Mouse (Mus musculus): Measurements from ENCODE around the gene Accs. TPM values are rescaled to one million over a fixed set of nuclear protein-coding genes. Genes with fewer than 3 reads are reported as not detected.

Gene Accs
- polyA plus RNA-seq, 1 experiment: not detected

DNA sequence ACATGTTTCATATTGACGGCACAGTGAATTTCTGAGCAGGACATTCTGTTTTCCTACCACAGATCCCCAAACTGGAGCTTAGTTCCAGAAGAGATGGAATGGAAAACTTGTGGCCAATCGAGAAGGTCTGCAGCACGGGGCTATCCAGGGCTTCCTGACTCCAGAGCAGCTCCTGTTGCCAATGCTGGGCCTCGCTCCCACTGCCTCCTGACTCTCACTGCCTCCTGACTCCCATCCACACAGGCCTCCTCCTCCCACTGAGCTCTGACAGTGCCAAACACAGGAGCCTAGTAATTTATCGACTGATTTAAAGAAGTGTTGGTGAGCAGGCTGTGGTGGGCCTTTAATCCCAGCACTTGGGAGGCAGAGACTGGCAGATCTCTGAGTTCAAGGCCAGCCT lies 41.7 kb downstream of the Accs start:
- WGBS: 69% methylated on average over 5 of the region's 5 CpGs
- no peak overlapping the region for H3K27ac ChIP-seq (ENCODE audit: insufficient read depth, low read depth, low read length)
- no peak overlapping the region for H3K4me3 ChIP-seq (ENCODE audit: insufficient read depth, low read depth, low read length)
- peaks cover 24% of the 10 kb centered on the region for H3K4me1 ChIP-seq (ENCODE audit: control insufficient read depth, insufficient read depth, low read length)
- TF ChIP-seq CTCF (IDR thresholded peaks at IDR 0.05; ENCODE audit: insufficient read depth, low read depth, low read length) (no peak), POLR2A (IDR thresholded peaks at IDR 0.05; ENCODE audit: insufficient read depth, low read depth, low read length) (no peak)

DNA sequence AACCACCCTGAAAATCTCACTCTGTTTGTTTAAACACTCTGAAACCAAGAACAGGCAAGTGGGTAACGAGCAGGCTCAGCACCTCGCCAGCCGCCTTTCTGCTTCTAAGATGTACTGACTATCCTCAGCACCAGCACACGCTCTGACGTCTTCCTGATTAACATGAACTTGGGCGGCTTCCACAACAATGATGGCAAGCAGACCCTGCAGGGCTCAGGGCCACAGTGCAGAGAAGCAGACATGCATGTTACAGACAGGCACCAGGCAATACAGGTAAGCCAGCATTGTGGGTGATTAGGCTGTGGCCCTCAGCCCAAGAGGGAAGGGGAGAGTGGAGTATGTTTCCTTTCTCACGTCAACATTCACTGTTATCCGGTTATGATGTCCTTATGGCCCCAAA lies 42.3 kb downstream of the Accs start:
- TF ChIP-seq POLR2A (IDR thresholded peaks at IDR 0.05; ENCODE audit: insufficient read depth, low read depth, low read length): no peak
- TF ChIP-seq CTCF (IDR thresholded peaks at IDR 0.05; ENCODE audit: insufficient read depth, low read depth, low read length): no peak
- no peak overlapping the region for H3K4me3 ChIP-seq (ENCODE audit: insufficient read depth, low read depth, low read length)
- H3K27ac ChIP-seq (ENCODE audit: insufficient read depth, low read depth, low read length): no peak overlapping the region
- 61% methylated on average over 8 of the region's 8 CpGs for WGBS
- H3K4me1 ChIP-seq (ENCODE audit: control insufficient read depth, insufficient read depth, low read length): peaks cover 24% of the 10 kb centered on the region

DNA sequence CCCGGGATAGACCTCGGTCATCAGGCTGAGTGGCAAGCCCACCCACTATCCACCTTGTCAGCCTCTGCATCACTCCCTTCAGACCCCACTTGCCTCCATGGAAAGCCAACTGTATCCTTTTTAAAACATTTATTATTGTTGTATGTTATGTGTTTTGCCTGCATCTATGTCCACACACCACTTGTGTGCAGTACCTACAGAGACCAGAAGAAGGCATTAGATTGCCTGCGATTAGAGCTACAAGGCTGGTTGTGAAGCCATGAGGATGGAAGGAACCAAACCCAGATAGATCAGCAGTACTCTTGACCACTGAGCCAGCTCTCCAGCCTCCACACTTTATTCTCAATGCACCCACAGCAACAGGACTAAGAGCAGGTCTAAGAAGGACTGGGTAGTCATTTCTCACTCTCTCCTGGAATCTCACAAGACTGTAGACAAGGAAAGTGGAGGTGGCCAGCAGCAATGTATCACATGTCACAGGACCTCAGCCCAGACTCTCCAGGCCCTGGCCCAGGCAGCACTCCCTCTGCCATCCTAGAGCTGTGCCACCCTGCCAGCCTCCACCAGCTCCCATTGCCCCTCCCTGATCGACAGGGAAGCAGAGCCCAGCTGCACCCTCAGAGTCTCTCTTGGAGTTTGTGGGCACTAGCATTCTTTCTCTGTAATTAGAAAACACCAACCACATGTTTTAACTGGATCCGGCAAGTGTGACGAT lies 43.1 kb downstream of the Accs start:
- TF ChIP-seq POLR2A (IDR thresholded peaks at IDR 0.05; ENCODE audit: insufficient read depth, low read depth, low read length) (no peak), CTCF (IDR thresholded peaks at IDR 0.05; ENCODE audit: insufficient read depth, low read depth, low read length) (no peak)
- Histone ChIP-seq H3K4me1 (ENCODE audit: control insufficient read depth, insufficient read depth, low read length) (peaks cover 24% of the 10 kb centered on the region), H3K27ac (ENCODE audit: insufficient read depth, low read depth, low read length) (no peak overlapping the region), H3K4me3 (ENCODE audit: insufficient read depth, low read depth, low read length) (no peak overlapping the region)
- 72% methylated on average over 6 of the region's 6 CpGs for WGBS

DNA sequence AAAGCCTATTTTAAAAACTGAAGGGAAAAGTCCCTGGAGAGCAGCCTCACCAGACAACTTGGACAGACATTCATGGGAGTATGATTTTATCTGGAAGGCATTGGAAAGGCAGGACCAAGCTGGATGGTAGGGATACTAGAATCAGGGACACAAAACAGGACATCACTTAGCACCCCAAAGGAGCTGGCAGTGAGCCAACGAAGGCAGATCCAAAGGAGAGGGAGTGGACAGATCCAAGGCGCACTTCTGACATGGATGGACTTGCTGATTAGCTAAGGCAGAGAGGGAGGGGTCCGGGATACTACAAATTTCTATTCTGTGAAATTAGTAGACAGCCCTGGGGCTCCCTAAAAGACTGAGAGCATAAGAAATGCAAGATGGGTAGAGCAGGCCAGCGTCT lies 44.2 kb downstream of the Accs start:
- no peak for TF ChIP-seq CTCF (IDR thresholded peaks at IDR 0.05; ENCODE audit: insufficient read depth, low read depth, low read length)
- TF ChIP-seq POLR2A (IDR thresholded peaks at IDR 0.05; ENCODE audit: insufficient read depth, low read depth, low read length): no peak
- no peak overlapping the region for H3K27ac ChIP-seq (ENCODE audit: insufficient read depth, low read depth, low read length)
- no peak overlapping the region for H3K4me3 ChIP-seq (ENCODE audit: insufficient read depth, low read depth, low read length)
- H3K4me1 ChIP-seq (ENCODE audit: control insufficient read depth, insufficient read depth, low read length): peaks cover 24% of the 10 kb centered on the region
- 83% methylated on average over 4 of the region's 4 CpGs for WGBS

DNA sequence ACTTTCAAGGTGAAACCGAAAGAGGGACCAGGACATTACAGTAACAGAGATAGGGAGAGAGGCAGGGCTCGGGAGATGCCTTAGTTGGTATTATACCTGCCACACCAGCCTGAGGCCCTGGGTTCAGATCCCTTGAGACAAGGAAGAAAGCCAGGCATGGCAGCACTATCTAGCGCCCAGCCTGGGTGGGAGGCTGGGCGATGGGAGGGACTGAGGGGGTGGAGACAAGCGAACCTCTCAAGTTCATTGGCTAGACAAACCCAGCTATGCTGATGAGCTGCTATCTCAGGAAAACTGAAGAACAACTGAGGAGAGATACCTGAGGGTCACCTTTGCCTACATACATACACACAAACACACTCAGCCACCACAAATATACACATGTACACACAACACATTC lies 44.7 kb downstream of the Accs start:
- TF ChIP-seq CTCF (IDR thresholded peaks at IDR 0.05; ENCODE audit: insufficient read depth, low read depth, low read length) (no peak), POLR2A (IDR thresholded peaks at IDR 0.05; ENCODE audit: insufficient read depth, low read depth, low read length) (no peak)

DNA sequence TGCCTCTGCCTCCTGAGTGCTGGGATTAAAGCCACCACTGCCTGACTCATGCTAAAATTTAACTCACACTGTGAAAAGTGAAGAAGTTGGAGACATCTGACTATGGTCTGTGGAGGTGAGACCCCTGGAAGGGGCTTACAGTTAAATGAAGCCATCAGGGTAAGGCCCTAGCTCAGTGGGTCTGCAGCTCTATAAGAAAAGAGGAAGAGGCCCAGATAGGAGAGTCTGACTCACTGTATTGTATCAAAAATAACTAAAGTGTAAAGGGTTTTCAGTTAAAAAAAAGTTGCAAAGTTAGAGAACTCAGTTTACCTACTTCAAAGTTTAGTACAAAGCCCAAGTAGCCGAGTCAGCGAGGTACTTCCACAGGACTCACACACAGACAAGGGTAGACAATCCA lies 46.8 kb downstream of the Accs start:
- TF ChIP-seq POLR2A (IDR thresholded peaks at IDR 0.05; ENCODE audit: insufficient read depth, low read depth, low read length) (no peak), CTCF (IDR thresholded peaks at IDR 0.05; ENCODE audit: insufficient read depth, low read depth, low read length) (no peak)
- no peak overlapping the region for H3K4me3 ChIP-seq (ENCODE audit: insufficient read depth, low read depth, low read length)
- WGBS: 93% methylated on average over 2 of the region's 2 CpGs

More for the DNA sequence above, 44.7 kb downstream of the Accs start:
- Histone ChIP-seq H3K27ac (ENCODE audit: insufficient read depth, low read depth, low read length) (no peak overlapping the region), H3K4me3 (ENCODE audit: insufficient read depth, low read depth, low read length) (no peak overlapping the region), H3K4me1 (ENCODE audit: control insufficient read depth, insufficient read depth, low read length) (peaks cover 24% of the 10 kb centered on the region)
- 89% methylated on average over 5 of the region's 5 CpGs for WGBS

DNA sequence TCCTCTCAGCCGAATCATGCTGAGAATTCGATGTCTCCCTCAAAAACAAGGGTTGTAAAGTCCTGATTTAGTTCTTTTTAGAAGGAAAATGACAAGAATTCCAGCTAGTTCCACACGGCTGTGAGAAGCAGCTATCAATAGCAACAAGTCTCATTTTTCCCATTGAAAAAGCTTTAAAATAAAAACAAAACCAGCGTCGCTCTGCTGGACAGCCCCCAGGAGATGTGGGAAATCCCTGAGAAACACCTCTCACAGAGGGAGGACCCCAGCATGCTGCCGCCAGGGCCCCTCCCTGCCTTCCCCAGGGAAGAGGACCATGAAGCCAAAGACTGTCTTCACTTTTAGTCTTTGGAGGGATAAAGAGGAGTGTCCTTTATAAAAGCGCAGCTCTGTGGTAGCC lies 48.6 kb downstream of the Accs start:
- WGBS: 64% methylated on average over 7 of the region's 7 CpGs
- Histone ChIP-seq H3K4me1 (ENCODE audit: control insufficient read depth, insufficient read depth, low read length) (peaks cover 9% of the 10 kb centered on the region; the same call in 1 of the 2 replicates), H3K27ac (ENCODE audit: insufficient read depth, low read depth, low read length) (no peak overlapping the region), H3K4me3 (ENCODE audit: insufficient read depth, low read depth, low read length) (no peak overlapping the region)
- TF ChIP-seq CTCF (IDR thresholded peaks at IDR 0.05; ENCODE audit: insufficient read depth, low read depth, low read length) (no peak), POLR2A (IDR thresholded peaks at IDR 0.05; ENCODE audit: insufficient read depth, low read depth, low read length) (no peak)

More for the DNA sequence above, 46.8 kb downstream of the Accs start:
- Histone ChIP-seq H3K4me1 (ENCODE audit: control insufficient read depth, insufficient read depth, low read length) (peaks cover 21% of the 10 kb centered on the region), H3K27ac (ENCODE audit: insufficient read depth, low read depth, low read length) (no peak overlapping the region)

DNA sequence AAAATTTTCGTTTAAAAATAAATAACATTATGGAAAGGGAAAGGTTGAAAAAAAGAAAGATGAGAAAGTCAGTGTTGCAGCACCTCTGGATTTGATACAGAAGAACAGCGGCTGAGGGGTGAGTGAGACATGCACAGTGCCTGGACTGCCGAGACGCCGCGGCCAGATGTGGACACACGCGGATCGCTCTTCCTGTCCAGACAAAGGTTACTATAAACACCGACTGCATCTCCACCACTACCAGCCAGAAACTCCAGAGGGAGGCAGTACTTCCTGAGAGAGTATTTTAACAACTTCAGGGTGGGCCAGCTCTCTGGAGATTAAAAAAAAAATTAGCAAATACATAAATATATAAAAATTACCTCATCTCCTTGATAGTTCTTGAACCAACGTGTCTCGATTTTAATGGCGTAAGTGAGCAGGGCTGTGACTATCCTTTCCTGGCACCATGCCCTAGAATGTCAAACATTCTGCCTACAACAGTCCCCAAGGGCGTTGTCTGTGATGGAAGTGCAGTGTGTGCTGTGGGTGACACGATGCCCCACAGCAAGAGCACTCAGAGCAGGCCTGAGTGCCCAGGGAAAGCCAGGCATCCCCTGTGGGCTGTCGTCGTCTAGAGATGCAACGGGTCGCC lies 52.5 kb downstream of the Accs start:
- no peak for TF ChIP-seq CTCF (IDR thresholded peaks at IDR 0.05; ENCODE audit: insufficient read depth, low read depth, low read length)
- Histone ChIP-seq H3K27ac (ENCODE audit: insufficient read depth, low read depth, low read length) (no peak overlapping the region), H3K4me3 (ENCODE audit: insufficient read depth, low read depth, low read length) (no peak overlapping the region), H3K4me1 (ENCODE audit: control insufficient read depth, insufficient read depth, low read length) (no peaks in the 10 kb centered on the region)
- WGBS: 81% methylated on average over 19 of the region's 19 CpGs

DNA sequence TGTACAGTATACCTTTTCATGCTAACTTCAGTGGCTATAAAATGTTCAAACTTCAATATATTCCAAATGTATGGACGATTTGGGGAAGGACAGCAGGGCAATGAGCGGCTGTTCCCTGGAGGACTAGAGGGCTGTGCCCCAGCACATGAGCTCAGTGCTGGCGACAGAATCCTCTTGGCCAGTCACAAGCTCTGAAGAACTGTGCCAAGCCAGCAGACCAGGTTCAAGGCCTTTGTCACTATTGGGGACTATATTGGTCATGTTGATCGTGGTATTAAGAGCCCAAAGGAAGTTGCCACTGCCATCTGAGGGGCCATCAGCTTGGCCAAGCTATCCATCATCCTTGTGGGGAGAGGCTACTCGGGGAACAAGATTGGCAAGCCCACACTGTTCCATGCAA lies 55.4 kb downstream of the Accs start:
- TF ChIP-seq CTCF (IDR thresholded peaks at IDR 0.05; ENCODE audit: insufficient read depth, low read depth, low read length) (no peak), POLR2A (IDR thresholded peaks at IDR 0.05; ENCODE audit: insufficient read depth, low read depth, low read length) (no peak)
- 79% methylated on average over 5 of the region's 5 CpGs for WGBS
- H3K4me3 ChIP-seq (ENCODE audit: insufficient read depth, low read depth, low read length): no peak overlapping the region
- no peak overlapping the region for H3K27ac ChIP-seq (ENCODE audit: insufficient read depth, low read depth, low read length)
- peaks cover 6% of the 10 kb centered on the region; the same call in 1 of the 2 replicates for H3K4me1 ChIP-seq (ENCODE audit: control insufficient read depth, insufficient read depth, low read length)
